Mouse (Mus musculus) neural tube, embryonic 11.5 days (tissue): ENCODE data around the gene Patj. TPM values are rescaled to one million over a fixed set of nuclear protein-coding genes. Genes with fewer than 3 reads are reported as not detected.

Source experiments
- ATAC-seq: fragments of 200-750 bp; cut with Nextera tagmentation; 2 replicates; pipeline ENCODE4 v1.8.0; 2017; ENCODE audit warnings: moderate number of reproducible peaks, mild to moderate bottlenecking, moderate TSS enrichment, moderate library complexity; ENCODE audit not compliant: insufficient read depth, low FRiP score, low TSS enrichment
- DNase-seq: peaks from one replicate; pipeline ENCODE4 v3.0.0-alpha.2; 2015; ENCODE audit warnings: low spot score
- H3K27ac ChIP-seq: fragments of 300-500 bp; sonication (generic); 2 replicates; pipeline ENCODE4 v1.5.1; 2014; ENCODE audit warnings: low read depth, mild to moderate bottlenecking, low read length
- H3K27me3 ChIP-seq: fragments of 300-500 bp; sonication (generic); 2 replicates; pipeline ENCODE4 v1.6.1; 2014; ENCODE audit warnings: mild to moderate bottlenecking, low read length, mixed read lengths; ENCODE audit not compliant: control insufficient read depth, insufficient read depth
- H3K36me3 ChIP-seq: fragments of 300-500 bp; sonication (generic); 2 replicates; pipeline ENCODE4 v1.6.1; 2014; ENCODE audit warnings: mild to moderate bottlenecking, low read length, moderate library complexity, mixed read lengths; ENCODE audit not compliant: control insufficient read depth, insufficient read depth
- H3K4me1 ChIP-seq: fragments of 300-500 bp; sonication (generic); 2 replicates; pipeline ENCODE4 v1.6.1; 2014; ENCODE audit warnings: low read length, mixed read lengths; ENCODE audit not compliant: control insufficient read depth, insufficient read depth
- H3K4me2 ChIP-seq: fragments of 300-500 bp; sonication (generic); 2 replicates; pipeline ENCODE4 v1.6.1; 2014; ENCODE audit warnings: low read depth, mild to moderate bottlenecking, moderate library complexity
- H3K4me3 ChIP-seq: fragments of 300-500 bp; sonication (generic); 2 replicates; pipeline ENCODE4 v1.5.1; 2014; ENCODE audit warnings: low read depth, low read length
- H3K9ac ChIP-seq: fragments of 300-500 bp; sonication (generic); 2 replicates; pipeline ENCODE4 v1.6.1; 2014; ENCODE audit warnings: mild to moderate bottlenecking, low read length
- H3K9me3 ChIP-seq: fragments of 300-500 bp; sonication (generic); 2 replicates; pipeline ENCODE4 v1.6.1; 2016; ENCODE audit warnings: low read length; ENCODE audit not compliant: control insufficient read depth
- WGBS: fragments of 180-500 bp; shearing (Covaris S2); extraction: QIAGEN DNeasy Blood & Tissue Kit; methylation state at CpG from one replicate; pipeline ENCODE4 v1.1.7; 2014; 5-methylcytosine and 5-hydroxymethylcytosine counted together
- polyA plus RNA-seq: library from polyadenylated mRNA; unstranded; fragments of >200 nt; fragmentation: Nextera tagmentation; extraction: Ambion mirVana; gene quantifications from 2 replicates; pipeline ENCODE4 v1.2.1, GENCODE M21; 2014

Gene Patj
- polyA plus RNA-seq, 1 experiment from 2014 or later = 7.2 TPM

DNA sequence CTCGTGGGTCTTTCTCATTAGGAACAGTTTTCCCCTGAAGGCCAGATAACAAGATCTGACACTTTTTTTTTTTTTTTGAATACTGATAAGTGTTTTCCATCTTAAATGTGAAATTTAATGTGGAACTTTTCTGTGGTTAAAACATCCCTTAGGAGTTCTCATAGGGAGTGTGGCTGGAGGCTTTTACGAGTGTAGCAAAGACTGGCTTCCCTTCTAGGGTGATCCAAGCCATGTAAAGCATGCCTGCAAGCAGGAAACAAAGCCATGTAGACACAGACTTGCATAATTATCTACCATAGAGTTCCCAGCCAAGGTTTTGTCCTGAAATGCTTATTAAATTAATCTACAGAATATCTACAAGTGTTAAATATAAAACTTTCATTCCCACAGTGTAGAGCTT, 263.4 kb downstream of the Patj start:
- Histone ChIP-seq H3K36me3 (no peaks in the 10 kb centered on the region), H3K27ac (no peak overlapping the region), H3K4me1 (no peaks in the 10 kb centered on the region), H3K4me2 (no peak overlapping the region), H3K4me3 (no peak overlapping the region), H3K9me3 (0 out of 2 replicates have a peak, but pooled peaks cover 3% of the 10 kb centered on the region), H3K27me3 (no peaks in the 10 kb centered on the region), H3K9ac (no peak overlapping the region)
- ATAC-seq (no peak), DNase-seq (no peak)
- WGBS = 83% methylated on average over 2 of the region's 2 CpGs

DNA sequence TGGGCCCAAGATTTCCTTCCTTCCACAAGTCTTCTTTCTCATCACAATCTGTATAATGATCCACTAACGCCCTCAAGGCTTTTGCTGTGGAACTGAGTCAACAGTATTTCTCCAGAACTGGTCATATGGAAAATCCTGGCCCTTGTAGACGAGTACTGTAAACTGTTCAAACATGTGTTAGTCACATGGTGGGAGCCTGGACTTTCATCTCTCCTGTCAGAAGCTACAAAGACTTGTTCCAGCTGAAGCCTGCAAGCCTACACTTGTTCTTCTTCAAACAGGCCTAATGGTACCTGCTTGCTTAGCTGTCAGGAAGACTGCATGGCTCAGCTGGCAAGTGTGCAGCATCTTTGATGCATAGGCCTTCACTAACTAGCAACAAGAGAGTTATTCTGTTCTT, 264.9 kb downstream of the Patj start:
- Histone ChIP-seq H3K9ac (no peak overlapping the region), H3K4me3 (no peak overlapping the region), H3K27ac (no peak overlapping the region), H3K27me3 (no peaks in the 10 kb centered on the region), H3K4me1 (no peaks in the 10 kb centered on the region), H3K4me2 (no peak overlapping the region), H3K9me3 (0 out of 2 replicates have a peak, but pooled peaks cover 3% of the 10 kb centered on the region), H3K36me3 (no peaks in the 10 kb centered on the region)
- WGBS = 71% methylated on average over 2 of the region's 2 CpGs
- DNase-seq (no peak), ATAC-seq (no peak)

DNA sequence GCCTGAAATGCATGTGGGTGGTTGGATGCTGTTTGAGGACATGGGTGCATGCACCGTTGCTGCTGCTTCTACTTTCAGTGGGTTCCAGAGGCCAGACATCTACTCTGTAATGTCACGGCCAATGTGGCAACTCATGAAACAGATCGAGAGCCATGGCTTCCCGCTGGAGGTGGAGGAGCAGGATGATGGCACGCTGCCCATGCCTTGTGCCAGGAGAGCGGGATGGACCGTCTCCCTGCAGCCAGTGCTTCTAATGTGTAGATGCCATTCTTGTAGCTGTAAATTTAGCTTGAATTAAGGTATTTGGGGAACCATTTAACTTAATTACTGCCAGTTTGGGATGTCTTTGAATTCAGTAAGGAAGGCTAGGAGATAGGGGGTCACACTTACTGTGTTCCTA, 270.3 kb downstream of the Patj start:
- no peak for ATAC-seq

DNA sequence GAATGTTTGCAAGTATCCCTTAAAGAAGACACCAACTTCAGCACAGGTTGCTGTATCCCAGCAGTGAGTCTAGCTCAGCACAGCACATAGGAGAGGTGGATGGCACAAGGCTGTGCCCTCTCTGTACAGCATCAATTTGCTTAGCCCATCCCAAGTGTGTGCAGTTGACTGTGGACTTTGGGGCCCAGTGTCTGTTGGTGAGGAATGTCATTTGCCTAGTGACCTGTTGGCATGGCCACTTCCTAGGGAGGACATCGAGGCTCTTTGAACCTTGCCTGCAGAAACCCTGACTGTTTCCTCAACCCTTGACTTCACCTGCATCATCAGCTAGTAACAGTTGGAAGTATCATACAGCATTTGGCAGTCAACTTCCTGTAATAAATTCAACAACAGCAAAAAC, 270.9 kb downstream of the Patj start:
- 85% methylated on average over 1 of the region's 1 CpGs for WGBS
- Histone ChIP-seq H3K9me3 (0 out of 2 replicates have a peak, but pooled peaks cover 3% of the 10 kb centered on the region), H3K36me3 (no peaks in the 10 kb centered on the region), H3K9ac (no peak overlapping the region), H3K27me3 (no peaks in the 10 kb centered on the region), H3K27ac (no peak overlapping the region), H3K4me3 (no peak overlapping the region), H3K4me2 (no peak overlapping the region), H3K4me1 (no peaks in the 10 kb centered on the region)
- DNase-seq (no peak), ATAC-seq (no peak)

More for the DNA sequence above, 270.3 kb downstream of the Patj start:
- no peak overlapping the region for H3K4me2 ChIP-seq
- H3K9ac ChIP-seq = no peak overlapping the region
- H3K4me1 ChIP-seq = no peaks in the 10 kb centered on the region
- no peak overlapping the region for H3K4me3 ChIP-seq
- H3K36me3 ChIP-seq = no peaks in the 10 kb centered on the region
- H3K9me3 ChIP-seq = 0 out of 2 replicates have a peak, but pooled peaks cover 3% of the 10 kb centered on the region
- WGBS = 93% methylated on average over 7 of the region's 7 CpGs
- no peak overlapping the region for H3K27ac ChIP-seq
- H3K27me3 ChIP-seq = no peaks in the 10 kb centered on the region
- DNase-seq = no peak

DNA sequence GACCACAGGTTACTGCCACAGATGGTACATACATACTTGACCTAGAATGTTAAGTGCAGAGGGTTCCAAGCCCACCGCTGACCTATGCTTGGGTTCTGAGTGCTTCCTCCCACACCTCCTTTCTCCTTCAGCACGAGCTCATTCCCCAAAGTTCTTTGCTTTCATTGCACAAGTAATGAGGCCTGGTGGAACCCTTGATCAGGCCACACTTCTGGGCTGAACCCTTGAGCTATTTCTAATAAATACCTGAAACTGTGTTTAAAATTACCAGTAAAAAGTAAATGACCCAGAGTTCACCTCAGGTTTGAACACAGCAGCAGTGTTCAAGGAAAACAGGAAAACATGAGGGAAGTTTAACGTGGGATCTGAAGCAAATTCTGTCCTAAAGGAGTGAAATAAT, 271.4 kb downstream of the Patj start:
- DNase-seq = no peak
- Histone ChIP-seq H3K9me3 (0 out of 2 replicates have a peak, but pooled peaks cover 3% of the 10 kb centered on the region), H3K4me2 (no peak overlapping the region), H3K36me3 (no peaks in the 10 kb centered on the region), H3K9ac (no peak overlapping the region), H3K27me3 (no peaks in the 10 kb centered on the region), H3K27ac (no peak overlapping the region), H3K4me3 (no peak overlapping the region), H3K4me1 (no peaks in the 10 kb centered on the region)
- no peak for ATAC-seq
- 81% methylated on average over 3 of the region's 3 CpGs for WGBS

DNA sequence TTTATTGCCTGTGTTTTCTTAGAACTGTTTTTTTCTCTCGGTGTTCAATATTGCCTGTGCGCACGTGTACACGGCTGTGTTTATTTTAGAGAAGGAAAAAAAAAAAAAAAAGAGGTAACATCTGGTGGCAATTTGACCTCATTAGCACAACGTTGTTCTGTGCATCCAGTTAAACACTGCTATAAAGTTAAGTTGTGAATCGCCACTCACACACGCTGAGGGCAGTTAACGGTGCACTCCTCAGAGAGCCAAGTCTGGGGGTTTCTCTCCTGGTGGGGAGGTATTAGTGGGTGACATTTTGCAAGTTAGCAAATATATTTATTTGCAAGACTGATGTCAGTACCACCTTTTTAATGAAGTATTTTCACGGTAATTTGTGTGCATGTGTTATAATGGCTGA, 281.9 kb downstream of the Patj start:
- Histone ChIP-seq H3K4me3 (no peak overlapping the region), H3K9ac (no peak overlapping the region), H3K27ac (no peak overlapping the region), H3K4me1 (no peaks in the 10 kb centered on the region), H3K36me3 (no peaks in the 10 kb centered on the region), H3K4me2 (no peak overlapping the region), H3K9me3 (no peaks in the 10 kb centered on the region), H3K27me3 (no peaks in the 10 kb centered on the region)
- DNase-seq (no peak), ATAC-seq (no peak)
- 46% methylated on average over 9 of the region's 9 CpGs for WGBS

- Histone ChIP-seq H3K4me3 (no peak overlapping the region), H3K27ac (no peak overlapping the region), H3K9me3 (no peaks in the 10 kb centered on the region), H3K9ac (no peak overlapping the region), H3K27me3 (no peaks in the 10 kb centered on the region), H3K4me1 (0 out of 2 replicates have a peak, but pooled peaks cover 6% of the 10 kb centered on the region), H3K36me3 (no peaks in the 10 kb centered on the region; the same call in 1 of the 2 replicates), H3K4me2 (no peak overlapping the region)
- WGBS = 71% methylated on average over 11 of the region's 11 CpGs
- ATAC-seq (no peak), DNase-seq (no peak)
Measured at GRCm38 (mm10) chr4:98686678-98687267, 291.2 kb downstream of the Patj start.

DNA sequence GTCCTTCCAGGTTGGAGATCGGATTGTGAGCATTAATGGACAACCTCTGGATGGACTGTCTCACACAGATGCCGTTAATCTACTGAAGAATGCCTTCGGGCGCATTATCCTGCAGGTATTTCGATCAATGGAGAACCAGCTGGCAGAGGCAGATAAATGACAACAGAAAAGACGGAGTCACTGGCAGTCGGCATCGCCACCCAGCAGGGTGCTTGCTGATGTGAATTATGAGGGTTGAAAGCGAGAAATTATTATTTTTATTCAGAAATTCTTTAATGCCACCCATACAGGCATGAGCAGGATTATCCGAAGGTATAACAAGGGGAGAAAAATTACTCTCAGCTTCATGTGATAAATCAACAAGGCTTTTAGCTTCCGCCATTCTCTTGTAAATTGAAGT, 292.5 kb downstream of the Patj start:
- DNase-seq = no peak
- no peak for ATAC-seq
- Histone ChIP-seq H3K9me3 (no peaks in the 10 kb centered on the region), H3K27me3 (no peaks in the 10 kb centered on the region), H3K27ac (no peak overlapping the region), H3K4me3 (no peak overlapping the region), H3K9ac (no peak overlapping the region), H3K4me1 (0 out of 2 replicates have a peak, but pooled peaks cover 6% of the 10 kb centered on the region), H3K4me2 (no peak overlapping the region), H3K36me3 (no peaks in the 10 kb centered on the region; the same call in 1 of the 2 replicates)
- 66% methylated on average over 11 of the region's 11 CpGs for WGBS

DNA sequence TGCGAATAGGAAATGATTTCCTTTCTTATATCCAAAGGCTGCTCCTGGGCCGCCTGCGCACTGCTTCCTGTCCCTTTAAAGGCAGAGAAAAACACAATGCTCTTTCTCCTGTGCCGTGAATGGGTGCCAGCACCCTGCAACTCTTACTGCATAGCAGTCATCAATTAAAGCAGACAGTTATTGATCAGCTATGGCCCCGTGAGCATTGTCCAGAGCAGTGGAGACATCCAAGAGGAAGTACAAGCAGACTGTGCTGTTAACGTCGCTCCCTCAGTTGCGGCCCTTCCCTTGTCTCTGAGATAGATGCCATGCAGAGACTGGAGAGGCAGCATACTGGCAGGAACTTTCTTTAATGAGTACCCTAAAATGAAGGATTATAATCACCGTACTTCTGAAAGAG, 292.9 kb downstream of the Patj start:
- Histone ChIP-seq H3K4me2 (no peak overlapping the region), H3K27ac (no peak overlapping the region)

More for the DNA sequence above, 292.9 kb downstream of the Patj start:
- Histone ChIP-seq H3K9ac (no peak overlapping the region), H3K4me3 (no peak overlapping the region), H3K9me3 (no peaks in the 10 kb centered on the region), H3K36me3 (no peaks in the 10 kb centered on the region; the same call in 1 of the 2 replicates), H3K27me3 (no peaks in the 10 kb centered on the region), H3K4me1 (0 out of 2 replicates have a peak, but pooled peaks cover 6% of the 10 kb centered on the region)
- WGBS = 64% methylated on average over 9 of the region's 9 CpGs
- no peak for ATAC-seq
- no peak for DNase-seq
